Mouse (Mus musculus) MN1 (cell line): Measurements from ENCODE around the gene Dclk1.

Source experiments
- DNase-seq: peaks from one replicate; pipeline ENCODE4 v3.0.0-alpha.2; 2016; ENCODE audit warnings: low spot score

The Dclk1 gene

GRCm38 (mm10) chr3:55333511-55333910, 91.3 kb downstream of the Dclk1 start:
- peak; percentile 52 for DNase-seq

- DNase-seq = no peak
Measured at GRCm38 (mm10) chr3:55336895-55337294, 94.7 kb downstream of the Dclk1 start.

DNA sequence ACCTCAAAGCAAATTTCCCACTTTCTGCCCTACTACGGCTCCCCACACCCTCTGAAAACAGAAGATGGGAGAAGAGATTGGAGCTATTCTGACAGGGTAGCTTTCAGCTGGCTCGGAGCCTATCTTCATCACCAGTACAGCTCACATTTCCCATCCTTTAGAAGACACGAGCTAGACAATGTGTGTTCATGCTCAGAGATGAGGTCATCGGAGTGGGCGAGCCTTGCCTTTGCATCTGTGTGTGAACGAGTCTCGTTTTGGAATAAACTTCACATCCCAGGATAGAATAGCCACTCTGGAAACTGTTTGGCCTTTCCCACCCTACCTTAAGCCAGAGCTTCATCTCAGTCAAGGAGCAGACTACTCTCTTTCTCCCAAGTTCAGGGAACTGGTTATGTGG, 95.5 kb downstream of the Dclk1 start:
- no peak for DNase-seq

DNA sequence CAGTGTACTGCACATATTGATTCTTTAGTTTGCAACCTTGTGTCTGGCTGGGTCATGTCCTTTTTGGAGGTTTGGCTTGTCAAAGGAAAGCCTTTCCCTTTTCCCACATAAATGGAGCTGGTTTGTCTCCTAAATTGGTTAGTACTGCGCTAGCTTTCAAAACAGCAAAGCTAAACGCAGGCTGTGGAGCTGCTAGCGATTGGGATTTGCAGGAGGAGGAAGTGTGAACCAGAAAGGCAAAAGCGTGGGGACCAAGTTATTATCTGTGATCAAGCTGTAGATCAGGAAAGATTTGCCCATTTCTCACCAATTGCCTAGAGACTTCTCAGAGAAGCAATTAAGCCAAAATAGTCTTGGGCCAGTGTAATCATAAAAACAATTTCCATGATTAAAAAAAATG, 100.3 kb downstream of the Dclk1 start:
- no peak for DNase-seq

DNA sequence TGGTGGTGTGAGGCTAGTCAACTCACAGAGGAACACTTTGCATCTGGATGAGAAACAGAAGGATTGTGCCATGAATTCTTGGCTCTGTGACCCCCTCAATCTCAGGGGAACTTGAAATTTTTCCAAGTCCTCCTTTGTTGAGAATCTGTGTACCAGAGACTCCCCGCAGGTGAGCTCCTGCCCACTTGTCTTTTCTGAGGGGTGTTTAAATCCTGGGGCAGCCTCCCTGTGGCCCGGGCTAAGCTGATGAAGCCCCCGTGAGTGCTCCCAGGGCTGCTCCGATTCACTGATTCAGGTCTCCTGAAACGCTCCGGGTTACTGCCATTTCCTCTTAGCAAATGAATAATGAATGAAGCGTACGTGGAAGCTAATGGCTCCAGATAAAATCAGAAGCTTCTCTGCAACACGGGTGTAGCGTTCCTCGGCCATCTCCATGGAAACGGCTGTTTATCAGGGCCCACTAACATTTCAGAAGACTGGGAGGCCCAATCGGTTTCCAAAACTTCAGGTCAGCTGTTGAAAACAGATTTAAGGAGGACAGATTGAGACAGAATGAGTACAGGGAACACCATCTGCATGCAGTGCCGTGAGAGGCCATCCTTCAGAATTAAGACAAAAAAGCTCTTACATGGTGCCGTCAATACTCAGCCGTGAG, 105.3 kb downstream of the Dclk1 start:
- DNase-seq = peak; percentile 67

DNA sequence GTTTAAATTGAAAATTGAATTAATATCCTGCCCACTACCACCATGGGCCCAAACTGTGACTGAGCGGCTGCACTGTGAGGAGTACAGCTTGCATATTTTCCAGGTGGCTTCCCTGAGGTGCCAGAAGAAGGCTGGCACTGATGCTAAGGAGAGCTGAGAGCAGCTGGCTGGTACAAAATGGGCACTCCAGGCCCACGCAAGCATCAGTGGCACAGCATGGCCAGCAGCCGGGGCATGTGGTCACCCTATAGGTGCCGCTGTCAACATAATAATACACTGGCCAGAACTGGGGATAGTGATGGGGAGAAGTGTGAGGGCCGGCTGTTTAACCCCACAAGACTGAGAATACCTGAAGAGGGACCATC, 105.8 kb downstream of the Dclk1 start:
- peak; percentile 42 for DNase-seq

DNA sequence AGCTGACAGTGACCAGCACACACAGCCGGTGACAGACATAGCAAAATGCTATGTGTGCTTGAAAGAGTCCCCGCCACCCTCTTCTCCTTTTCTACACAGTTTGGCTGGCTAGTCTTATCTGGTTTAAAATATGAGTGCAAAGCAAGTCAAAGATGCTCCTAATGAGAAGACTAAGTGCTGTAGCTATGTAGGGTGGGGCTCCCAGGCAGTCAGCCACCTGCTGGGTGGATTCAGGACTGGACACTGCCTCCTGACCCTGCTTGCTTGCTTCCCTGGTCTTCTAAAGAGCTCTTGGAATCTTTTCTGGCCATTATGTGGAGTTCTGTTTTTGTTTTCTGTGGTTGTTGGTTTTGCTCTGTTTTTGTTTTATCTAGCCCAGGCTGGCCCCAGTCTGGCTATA, 108.0 kb downstream of the Dclk1 start:
- DNase-seq = no peak

- peak; percentile 70 for DNase-seq
Measured at GRCm38 (mm10) chr3:55351281-55352052, 109.3 kb downstream of the Dclk1 start.

DNA sequence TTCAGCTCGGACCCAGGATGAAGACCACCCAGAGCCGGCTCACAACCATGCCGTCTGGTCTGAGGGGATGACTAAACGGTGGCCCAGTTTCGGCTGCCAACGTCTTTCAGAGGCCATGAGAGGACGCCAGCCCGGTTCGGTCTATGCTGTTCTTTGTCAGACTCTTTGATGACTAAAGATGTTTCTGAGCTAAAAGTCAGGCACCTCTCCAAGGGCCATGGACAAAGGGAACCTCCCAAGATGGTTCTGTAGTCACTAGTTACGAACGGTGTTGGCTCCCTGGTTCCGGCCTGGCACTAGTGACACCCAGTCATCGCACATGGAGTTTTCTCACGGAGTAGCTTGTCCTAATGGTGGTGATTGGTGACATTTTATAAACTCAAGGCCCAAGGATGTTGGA, 110.4 kb downstream of the Dclk1 start:
- no peak for DNase-seq

- DNase-seq = no peak
Measured at GRCm38 (mm10) chr3:55353169-55353568, 111.0 kb downstream of the Dclk1 start.

- DNase-seq = no peak
Measured at GRCm38 (mm10) chr3:55353909-55354511, 111.8 kb downstream of the Dclk1 start.

DNA sequence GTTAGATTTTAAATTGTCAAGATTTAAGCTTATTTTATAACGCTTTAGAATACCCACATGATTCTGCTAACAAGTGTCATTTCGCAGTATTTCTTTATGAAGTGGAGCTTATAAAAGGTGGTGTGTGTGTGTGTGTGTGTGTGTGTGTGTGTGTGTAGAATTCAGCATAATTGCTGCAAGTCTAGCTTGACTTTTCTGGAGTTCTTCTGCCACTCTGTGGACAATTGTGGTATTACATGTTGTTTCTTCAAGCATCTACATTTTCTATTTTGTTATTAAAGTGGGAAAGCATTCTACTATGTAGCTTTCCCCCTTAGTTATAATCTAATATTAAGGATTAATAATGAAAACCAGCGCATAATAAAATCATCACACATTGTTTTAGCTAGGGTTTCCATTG, 112.6 kb downstream of the Dclk1 start:
- peak; percentile 81 for DNase-seq

GRCm38 (mm10) chr3:55358486-55358885, 116.3 kb downstream of the Dclk1 start:
- no peak for DNase-seq

GRCm38 (mm10) chr3:55360836-55361235, 118.7 kb downstream of the Dclk1 start:
- no peak for DNase-seq

DNA sequence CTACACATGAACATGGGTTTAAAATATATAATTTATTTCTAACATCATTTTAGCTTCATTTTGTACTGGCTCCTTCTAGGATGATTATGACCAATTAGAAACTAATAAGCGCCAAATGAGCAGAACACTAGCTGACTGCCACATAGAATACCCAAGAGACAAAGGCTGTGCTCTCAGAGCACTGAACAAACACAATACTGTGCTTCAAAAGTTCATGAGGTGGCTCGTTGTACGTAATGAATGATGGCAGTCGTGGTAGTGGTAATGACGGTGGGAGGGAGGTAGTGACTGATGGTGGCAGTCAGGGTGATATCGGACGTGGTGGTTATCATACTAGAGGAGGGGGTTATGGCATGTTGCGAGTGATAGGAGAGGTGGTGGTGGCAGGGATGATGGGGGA, 125.0 kb downstream of the Dclk1 start:
- no peak for DNase-seq

DNA sequence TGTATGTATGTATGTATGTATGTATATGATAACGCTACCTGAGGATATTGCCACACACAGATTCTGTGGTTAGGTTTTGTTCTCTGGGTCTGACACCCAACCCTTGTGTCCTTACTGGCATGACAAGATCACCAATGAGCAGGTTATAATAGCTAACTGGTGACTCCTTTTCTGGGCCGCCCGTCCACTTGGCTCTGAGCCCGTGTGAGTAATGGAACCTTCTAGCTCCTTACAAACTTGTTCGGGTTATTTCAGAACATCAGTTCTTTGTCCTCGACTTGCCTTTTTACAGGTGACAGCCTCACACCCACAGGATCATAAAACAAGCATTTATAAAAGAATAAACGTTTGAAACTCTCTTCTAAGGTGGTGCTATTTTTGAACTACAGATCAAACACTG, 127.0 kb downstream of the Dclk1 start:
- no peak for DNase-seq

GRCm38 (mm10) chr3:55373689-55374088, 131.5 kb downstream of the Dclk1 start:
- DNase-seq = peak; percentile 50

- no peak for DNase-seq
Measured at GRCm38 (mm10) chr3:55378591-55378990, 136.4 kb downstream of the Dclk1 start.

DNA sequence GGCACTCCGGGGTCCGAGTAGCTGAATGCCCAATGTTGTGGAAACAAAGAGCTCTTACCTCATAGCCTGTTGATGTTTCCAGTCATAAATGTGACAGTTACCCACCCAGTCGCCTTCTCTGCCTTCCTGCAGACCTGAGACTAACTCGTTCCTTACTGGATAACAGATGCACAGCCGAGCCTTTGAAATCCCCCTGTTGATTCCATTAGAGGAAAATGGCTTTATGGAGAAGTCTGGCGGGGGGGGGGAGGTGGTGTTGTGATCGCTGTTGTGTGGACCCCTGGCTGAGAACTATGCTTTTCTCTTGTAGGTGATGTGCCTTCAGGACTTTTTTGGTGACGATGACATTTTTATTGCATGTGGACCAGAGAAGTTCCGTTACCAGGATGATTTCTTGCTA, 138.3 kb downstream of the Dclk1 start:
- DNase-seq = no peak

DNA sequence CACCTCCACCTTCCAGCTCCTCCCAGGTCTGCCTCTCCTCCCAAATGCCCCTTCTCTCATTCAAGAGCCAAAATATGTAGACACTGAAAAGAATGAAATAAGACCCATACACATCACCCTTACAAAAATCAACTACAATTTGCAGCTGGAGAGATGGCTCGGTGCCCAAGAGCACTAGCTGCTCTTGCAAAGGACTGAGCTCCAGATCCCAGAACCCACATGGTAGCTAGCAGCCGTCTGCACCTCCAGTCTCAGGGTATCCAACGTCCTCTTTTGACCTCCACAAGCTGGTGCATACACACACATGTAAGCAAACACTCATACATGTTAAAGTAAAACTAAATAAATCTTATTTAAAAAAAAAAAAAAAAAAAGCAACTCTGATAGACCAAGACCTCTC, 150.4 kb downstream of the Dclk1 start:
- no peak for DNase-seq

GRCm38 (mm10) chr3:55393549-55393948, 151.4 kb downstream of the Dclk1 start:
- DNase-seq = no peak

DNA sequence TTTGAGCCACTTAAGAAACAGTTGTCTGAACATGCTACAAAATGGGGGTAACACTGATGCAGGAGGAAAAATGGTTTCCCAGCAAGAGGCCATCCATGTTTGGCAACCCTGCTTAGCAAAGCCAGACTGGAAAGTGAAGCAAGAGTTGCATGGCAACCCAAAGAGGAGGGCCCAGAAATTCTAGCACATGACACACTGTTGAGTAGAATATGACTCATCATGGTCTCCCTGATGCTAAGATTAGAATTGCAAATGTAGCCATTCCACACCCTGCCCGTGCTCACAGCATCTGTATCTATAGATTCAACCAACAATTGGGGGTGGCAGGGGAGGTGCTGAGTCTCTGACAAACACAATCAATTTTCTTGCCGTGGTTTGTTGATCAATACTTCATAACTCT, 154.6 kb downstream of the Dclk1 start:
- DNase-seq = peak; percentile 55
